9 mouse cellular contexts compared by ENCODE assay signal in the genomic region with DNA sequence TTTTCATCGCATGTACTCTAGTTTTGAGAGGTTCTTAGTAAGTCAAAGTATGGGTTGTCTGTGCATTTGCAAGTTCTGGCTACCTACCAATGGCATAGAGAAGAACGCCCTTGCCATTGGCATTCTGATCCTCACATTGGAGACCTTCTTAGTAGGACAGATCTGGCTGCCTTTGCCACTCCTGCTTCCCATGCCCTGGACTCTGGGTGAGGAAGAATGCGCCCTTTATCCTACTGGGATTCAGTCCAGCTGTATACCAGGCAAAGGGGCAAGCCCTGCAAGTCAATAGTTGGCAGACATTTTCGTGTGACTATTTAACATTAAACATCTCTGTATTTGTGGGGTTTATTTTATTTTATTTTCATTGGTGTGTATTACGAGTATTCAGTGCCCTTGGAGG. TPM values are rescaled to one million over a fixed set of nuclear protein-coding genes. Genes with fewer than 3 reads are reported as not detected.
A peak's percentile ranks its signal among the peaks of the same experiment; 100 is the strongest.
DNase-seq lines count a peak whose midpoint lies in the region; ATAC-seq and TF ChIP-seq lines count a peak whose summit lies in the region.
"Had no signal": no experiment of that assay in that cellular context is flagged by ENCODE, and none has a peak within 500 bp of the region (broad histone marks: within the 10 kb centered on the region; RNA-seq: fewer than 3 reads in every experiment).

No protein-coding gene starts in this region.

- H3K27ac ChIP-seq in heart, adult 2 months = peak overlapping the region; percentile 90
- no peak overlapping the region for H3K27ac ChIP-seq in heart, embryonic 10.5 days
- no peak overlapping the region for H3K27ac ChIP-seq in heart, embryonic 13.5 days (replicated peaks)
- H3K27ac ChIP-seq: limb, embryonic 15.5 days; midbrain, embryonic 10.5 days had no signal

- H3K79me2 ChIP-seq in heart, adult 2 months (replicated peaks; ENCODE audit: control insufficient read depth, insufficient read depth, low read length) = no peaks in the 10 kb centered on the region; the same call in 1 of the 2 replicates

- no peaks in the 10 kb centered on the region for H3K9me3 ChIP-seq in heart, embryonic 10.5 days
- no peaks in the 10 kb centered on the region for H3K9me3 ChIP-seq in heart, embryonic 13.5 days
- H3K9me3 ChIP-seq: limb, embryonic 15.5 days; midbrain, embryonic 10.5 days had no signal

- intact Hi-C loops in heart, adult 2 months (cut with DNase I) = no loop called here

- 63% methylated on average over 5 of the region's 5 CpGs for WGBS in heart, adult 2 months
- 78% methylated on average over 5 of the region's 5 CpGs for WGBS in heart, embryonic 10.5 days
- 75% methylated on average over 5 of the region's 5 CpGs for WGBS in heart, embryonic 13.5 days

- TF ChIP-seq EP300 in heart, adult 2 months (IDR thresholded peaks at IDR 0.05; ENCODE audit: insufficient read depth, low read depth, low read length) = peak; percentile 61; the same call in 1 of the 2 replicates

- H3K36me3 ChIP-seq in heart, adult 2 months (ENCODE audit: control insufficient read depth, insufficient read depth, low read length) = peaks cover 13% of the 10 kb centered on the region
- H3K36me3 ChIP-seq in heart, embryonic 10.5 days = no peaks in the 10 kb centered on the region
- no peaks in the 10 kb centered on the region for H3K36me3 ChIP-seq in heart, embryonic 13.5 days
- H3K36me3 ChIP-seq: limb, embryonic 15.5 days; midbrain, embryonic 10.5 days had no signal

- TF ChIP-seq POLR2A in heart, adult 2 months (IDR thresholded peaks at IDR 0.05; ENCODE audit: insufficient read depth, low read depth, low read length) = no peak

- TF ChIP-seq CTCF in heart, adult 2 months (IDR thresholded peaks at IDR 0.05) = no peak

- H3K9ac ChIP-seq in heart, adult 2 months (ENCODE audit: low read depth, low read length) = no peak overlapping the region
- H3K9ac ChIP-seq in heart, embryonic 13.5 days = no peak overlapping the region
- H3K9ac ChIP-seq: limb, embryonic 15.5 days had no signal

- H3K4me1 ChIP-seq in heart, adult 2 months (ENCODE audit: control insufficient read depth, insufficient read depth, low read length) = no peaks in the 10 kb centered on the region; the same call in none of the 2 replicates
- H3K4me1 ChIP-seq in heart, embryonic 10.5 days = peaks cover 7% of the 10 kb centered on the region; the same call in 1 of the 2 replicates
- peaks cover 17% of the 10 kb centered on the region for H3K4me1 ChIP-seq in heart, embryonic 13.5 days

- no peak overlapping the region for H3K4me3 ChIP-seq in heart, adult 2 months
- H3K4me3 ChIP-seq in heart, embryonic 10.5 days = no peak overlapping the region
- H3K4me3 ChIP-seq in heart, embryonic 13.5 days = no peak overlapping the region
- H3K4me3 ChIP-seq: limb, embryonic 15.5 days; midbrain, embryonic 10.5 days had no signal

- ATAC-seq in heart, embryonic 13.5 days (ENCODE audit: extremely low read depth, insufficient number of reproducible peaks, low FRiP score, low TSS enrichment) = no peak

- DNase-seq in heart, adult 2 months = peak; percentile 34 to 68
- no peak for DNase-seq in heart, embryonic 10.5 days (ENCODE audit: low spot score)
- peak; percentile 18 for DNase-seq in ovary, adult 18-20 months (ENCODE audit: low spot score)
- no peak for DNase-seq in ovary, postnatal 14 days (ENCODE audit: low spot score)
- DNase-seq in skeletal muscle tissue, adult 2 months (ENCODE audit: low read depth, low spot score) = peak; percentile 21
- DNase-seq in spleen, adult 12 weeks (ENCODE audit: low spot score) = no peak

- peak overlapping the region; percentile 11; the same call in 1 of the 2 replicates for H3K4me2 ChIP-seq in heart, embryonic 13.5 days
- H3K4me2 ChIP-seq: limb, embryonic 15.5 days had no signal

- no peaks in the 10 kb centered on the region for H3K27me3 ChIP-seq in heart, adult 2 months (ENCODE audit: control insufficient read depth, insufficient read depth, low read length)
- H3K27me3 ChIP-seq in heart, embryonic 10.5 days (ENCODE audit: insufficient read depth, poor library complexity, severe bottlenecking) = no peaks in the 10 kb centered on the region
- H3K27me3 ChIP-seq in heart, embryonic 13.5 days (replicated peaks) = no peaks in the 10 kb centered on the region
- H3K27me3 ChIP-seq: limb, embryonic 15.5 days had no signal

RNA-seq across cellular contexts. Expression of gene Hsdl2, which starts 3.7 kb away (rescaled TPM):
- 100 to 1,000 TPM; 211 to 225 TPM for total RNA-seq in heart, adult 2 months (2021)
- polyA plus RNA-seq in heart, adult 2 months (2012; rRNA removed) = 84.0 and 186 TPM in 2 replicates
- polyA plus RNA-seq in heart, embryonic 10.5 days (2016; fragmentation: Nextera tagmentation; extraction: Ambion mirVana) = 27.6 and 32.5 TPM in 2 replicates
- polyA plus RNA-seq in heart, embryonic 13.5 days (2015; fragmentation: Nextera tagmentation; extraction: Ambion mirVana) = 38.1 and 39.8 TPM in 2 replicates

RNA-seq across cellular contexts. Expression of gene Ptbp3, which starts 35.9 kb away (rescaled TPM):
- 10 to 100 TPM; 25.0 to 27.0 TPM for total RNA-seq in heart, adult 2 months (2021)
- polyA plus RNA-seq in heart, adult 2 months (2012; rRNA removed) = 13.2 and 23.3 TPM in 2 replicates
- 38.3 and 41.3 TPM in 2 replicates for polyA plus RNA-seq in heart, embryonic 10.5 days (2016; fragmentation: Nextera tagmentation; extraction: Ambion mirVana)
- 27.1 and 31.0 TPM in 2 replicates for polyA plus RNA-seq in heart, embryonic 13.5 days (2015; fragmentation: Nextera tagmentation; extraction: Ambion mirVana)

RNA-seq across cellular contexts. Expression of gene E130308A19Rik, which starts 40.9 kb away (rescaled TPM):
- total RNA-seq in heart, adult 2 months (2021) = 1 to 10 TPM; 6.5 to 7.2 TPM
- polyA plus RNA-seq in heart, adult 2 months (2012; rRNA removed) = 3.8 and 5.6 TPM in 2 replicates
- polyA plus RNA-seq in heart, embryonic 10.5 days (2016; fragmentation: Nextera tagmentation; extraction: Ambion mirVana) = 31.0 and 37.3 TPM in 2 replicates
- polyA plus RNA-seq in heart, embryonic 13.5 days (2015; fragmentation: Nextera tagmentation; extraction: Ambion mirVana) = 20.5 and 23.9 TPM in 2 replicates

Comparison
In these comparisons a context has a peak if more than half of its experiments do, and no peak if none do; other contexts are left out.
1. DNase-seq: peak in heart, adult 2 months (2 of 2), ovary, adult 18-20 months (single experiment) and skeletal muscle tissue, adult 2 months (single experiment); none in heart, embryonic 10.5 days (single experiment), ovary, postnatal 14 days (single experiment) and spleen, adult 12 weeks (single experiment).